Mouse (Mus musculus): ENCODE data around the gene 4931406C07Rik. TPM values are rescaled to one million over a fixed set of nuclear protein-coding genes. Genes with fewer than 3 reads are reported as not detected.

4931406C07Rik gene
- total RNA-seq, 2 experiments from 2014 or later, result 1.5 to 2.1 TPM

DNA sequence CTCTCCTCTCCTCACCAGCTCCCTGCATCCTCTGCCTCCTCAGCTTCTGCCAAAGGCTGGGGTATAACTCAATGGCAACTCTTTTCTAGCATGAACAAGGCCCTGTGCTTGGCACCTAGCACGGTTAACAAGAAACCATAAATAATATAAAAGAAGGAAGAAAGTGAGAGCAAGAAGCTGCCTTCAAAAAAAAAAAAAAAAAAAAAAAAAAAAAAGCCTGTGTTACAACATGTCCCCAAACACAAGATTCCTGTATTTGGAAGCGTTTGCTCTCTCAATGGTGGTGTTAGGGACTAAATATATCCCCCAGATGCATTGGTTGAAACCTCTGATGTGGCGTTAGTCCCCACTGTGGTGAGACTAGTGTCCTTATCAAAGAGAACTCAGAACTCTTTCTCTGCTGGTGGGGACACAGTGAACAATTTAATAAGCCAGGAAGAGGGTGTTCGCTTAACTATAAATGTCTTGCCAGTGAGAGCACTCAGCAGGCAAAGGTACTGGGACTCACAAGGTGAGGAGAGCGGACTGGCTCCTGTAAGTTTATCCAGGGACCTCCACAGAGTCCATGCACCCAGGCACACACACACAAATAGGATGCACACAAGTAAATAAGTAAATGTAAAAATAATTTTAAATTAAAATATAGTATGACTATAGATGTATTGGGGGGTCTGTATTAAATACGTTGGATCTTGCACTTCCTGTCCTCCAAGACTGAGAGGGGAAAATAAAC, 65.2 kb downstream of the 4931406C07Rik start:
- no peak for ATAC-seq (replicated peaks; ENCODE audit: low FRiP score, poor library complexity, severe bottlenecking)

DNA sequence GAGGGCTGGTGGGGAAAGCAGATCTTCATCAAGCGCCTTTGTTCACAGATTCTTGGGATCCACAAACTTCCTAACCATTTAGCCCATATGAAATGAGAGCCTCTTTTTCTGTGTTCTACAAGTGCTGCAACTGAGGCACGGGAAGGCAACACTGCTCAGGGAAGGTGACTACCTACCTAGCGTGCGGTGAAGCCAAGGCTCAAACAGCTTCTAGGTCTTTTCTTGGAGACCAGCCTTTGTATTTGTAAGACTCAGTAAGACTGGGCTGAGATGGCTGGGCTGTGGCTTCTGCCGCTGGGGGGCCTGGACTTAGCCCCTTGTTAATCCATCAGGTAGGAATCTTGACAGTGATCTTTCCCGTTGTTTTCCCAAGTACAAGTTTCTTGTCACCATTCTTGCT, 66.2 kb downstream of the 4931406C07Rik start:
- ATAC-seq (replicated peaks; ENCODE audit: low FRiP score, poor library complexity, severe bottlenecking), result no peak

DNA sequence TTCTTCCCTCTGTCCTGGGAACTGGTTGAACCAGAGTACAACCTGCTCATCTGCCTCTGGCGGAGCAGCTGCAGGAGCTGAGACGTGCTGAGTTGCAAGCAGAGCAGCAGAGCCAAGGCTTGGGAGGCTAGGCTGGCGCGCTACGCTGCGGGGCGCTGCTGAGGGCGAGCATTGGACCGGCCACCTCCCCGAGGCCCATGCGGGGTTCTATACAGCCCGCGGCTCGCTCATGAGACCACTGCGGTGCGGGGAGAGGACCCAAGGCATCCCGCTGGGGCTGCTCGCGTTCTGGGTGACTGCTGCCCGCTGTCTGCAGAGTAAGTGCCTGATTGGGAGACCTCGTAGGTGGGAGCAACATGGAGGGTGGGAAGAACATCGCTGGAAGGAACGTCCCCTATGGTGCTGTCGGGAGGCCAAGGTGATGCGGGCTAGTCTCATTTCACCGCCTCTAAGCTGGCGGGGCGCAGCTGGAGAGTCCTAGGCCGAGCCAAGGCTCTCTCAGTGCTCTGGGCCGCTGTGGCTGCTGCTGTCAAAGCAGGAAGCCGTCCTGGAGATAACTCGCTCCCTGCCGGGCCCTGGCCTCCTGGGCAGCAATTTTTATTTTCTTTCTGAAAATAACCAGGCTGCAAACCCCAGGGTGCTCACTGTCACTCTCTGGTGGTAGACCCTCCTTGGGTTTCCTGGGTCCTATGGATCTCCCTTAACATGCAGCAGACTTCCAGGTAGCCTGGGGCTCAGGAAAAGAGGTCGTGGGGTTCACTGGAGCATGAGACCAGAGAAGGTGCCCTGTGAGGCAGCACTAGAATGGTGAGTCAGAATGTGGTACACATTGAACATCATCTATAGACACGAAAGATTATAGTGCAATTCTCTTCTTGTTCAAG, 67.0 kb downstream of the 4931406C07Rik start, which contains the start of gene Vstm5:
Vstm5 (plus strand) TSS at position 4 of the 884 bp plus-strand sequence.
- ATAC-seq (replicated peaks; ENCODE audit: low FRiP score, poor library complexity, severe bottlenecking), result no peak

DNA sequence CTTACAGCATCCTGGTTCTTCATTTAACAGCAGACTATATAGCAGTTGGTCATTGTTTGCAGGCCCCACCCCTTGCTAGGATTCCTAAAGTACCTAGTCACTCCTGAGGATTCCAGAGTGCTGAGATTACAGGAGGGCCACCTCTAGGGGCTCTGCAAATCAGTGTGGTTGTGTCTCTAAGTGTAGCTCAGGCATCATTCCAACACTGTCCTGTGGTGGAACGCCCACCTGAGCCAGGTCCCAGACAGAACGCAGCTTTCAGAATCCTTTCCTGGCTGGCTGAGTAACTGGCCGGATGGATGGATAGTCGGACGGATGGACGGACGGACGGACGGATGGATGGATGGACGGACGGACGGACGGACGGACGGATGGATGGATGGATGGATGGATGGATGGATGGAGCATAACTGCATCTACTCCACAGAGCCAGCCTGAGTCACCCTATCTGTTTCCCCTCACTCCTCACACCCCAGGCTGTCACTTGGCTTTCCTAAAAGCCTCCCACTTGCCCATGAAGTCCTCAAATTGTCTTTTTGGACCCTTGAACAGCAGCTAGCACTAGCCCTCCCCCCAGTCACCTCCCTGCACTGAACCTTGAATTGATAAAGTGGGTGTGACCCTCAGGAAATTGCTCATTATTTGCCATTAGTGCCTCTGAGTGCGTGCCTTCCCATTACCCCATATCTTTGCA, 67.8 kb downstream of the 4931406C07Rik start:
- ATAC-seq (replicated peaks; ENCODE audit: low FRiP score, poor library complexity, severe bottlenecking), result no peak

DNA sequence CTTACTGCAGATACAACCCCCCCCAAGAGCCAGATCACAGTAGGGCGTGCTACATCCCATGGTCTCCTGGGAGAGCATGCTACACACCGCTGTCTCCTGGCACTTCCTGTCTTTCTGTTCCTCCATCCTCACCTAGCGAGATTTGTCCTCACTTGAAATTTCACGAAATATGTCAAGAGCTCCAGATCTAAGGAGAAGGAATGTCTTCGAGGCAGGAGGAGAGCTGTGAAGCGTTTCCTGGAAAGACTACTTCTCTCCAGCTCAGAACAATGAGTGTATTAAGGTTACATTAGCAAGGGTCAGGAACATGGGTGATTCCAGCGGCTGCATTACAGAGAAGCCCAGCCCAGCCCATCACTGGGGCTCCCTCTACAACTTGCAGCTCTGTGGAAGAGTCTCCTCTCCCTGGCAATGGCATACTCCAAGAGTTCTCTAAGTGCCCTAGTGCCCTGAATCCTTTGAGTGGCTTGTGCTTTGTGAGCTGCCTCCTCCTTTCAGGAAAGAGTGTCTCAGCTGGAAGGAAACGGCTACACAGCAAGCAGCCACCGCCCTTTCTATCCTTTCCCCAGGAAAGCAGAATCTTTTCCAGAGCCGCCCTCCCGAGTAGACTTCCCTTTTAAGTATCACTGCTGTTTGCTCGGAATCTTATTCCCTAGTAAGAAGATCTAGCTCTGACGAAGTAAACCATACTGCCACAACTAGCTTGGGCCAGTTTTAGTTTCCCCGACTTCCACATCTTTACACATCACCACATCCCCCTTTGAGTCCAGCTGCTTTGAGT, 68.5 kb downstream of the 4931406C07Rik start:
- ATAC-seq (replicated peaks; ENCODE audit: low FRiP score, poor library complexity, severe bottlenecking), result no peak

DNA sequence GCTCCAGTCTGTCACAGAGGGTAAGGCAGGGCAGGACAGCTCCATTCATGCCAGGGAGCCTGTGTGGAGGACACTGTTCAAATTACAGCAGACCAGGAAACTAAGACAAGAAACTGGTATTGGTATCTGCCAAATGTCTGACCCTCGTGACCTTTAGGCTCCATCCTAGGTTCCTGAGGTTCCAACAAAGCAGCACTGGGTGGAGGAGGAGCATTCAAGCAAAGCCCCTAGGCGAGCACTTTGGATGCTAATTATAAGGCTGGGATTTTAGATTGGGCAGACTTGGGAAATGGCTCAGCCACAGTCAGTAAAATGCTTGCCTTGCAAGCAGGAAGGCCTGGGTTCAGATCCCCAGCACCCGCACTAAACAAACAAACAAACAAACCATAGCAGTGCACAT, 70.3 kb downstream of the 4931406C07Rik start:
- no peak for ATAC-seq (replicated peaks; ENCODE audit: low FRiP score, poor library complexity, severe bottlenecking)

DNA sequence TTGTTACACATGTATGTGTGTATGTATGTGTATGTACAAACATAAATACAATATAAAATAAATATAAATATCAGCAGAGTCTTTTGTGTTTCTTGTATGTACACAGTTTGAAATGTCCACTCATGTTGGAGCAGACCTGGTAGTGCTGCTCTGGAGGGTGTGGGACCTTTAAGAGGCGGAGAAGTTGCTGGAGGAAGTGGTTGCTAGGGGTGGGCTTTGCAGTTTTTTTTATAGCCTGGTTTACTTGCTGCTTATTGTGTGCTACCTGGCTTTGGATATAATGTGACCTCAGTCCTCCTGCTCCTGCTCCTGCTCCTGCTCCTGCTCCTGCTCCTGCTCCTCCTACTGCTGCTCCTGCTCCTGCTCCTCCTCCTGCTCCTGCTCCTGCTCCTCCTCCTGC, 72.6 kb downstream of the 4931406C07Rik start:
- ATAC-seq (replicated peaks; ENCODE audit: low FRiP score, poor library complexity, severe bottlenecking), result no peak

Other genes starting within 250 kb of the 4931406C07Rik start
- not detected in 2 replicates for gene Hephl1, start 194.3 kb downstream of the 4931406C07Rik start, total RNA-seq (2015; ENCODE audit: low replicate concordance)
- not detected in 2 replicates for gene Hephl1, start 194.3 kb downstream of the 4931406C07Rik start, total RNA-seq (2017; ENCODE audit: low replicate concordance)
- not detected in 2 replicates for gene Vstm5, start 67.4 kb downstream of the 4931406C07Rik start, total RNA-seq (2015; ENCODE audit: low replicate concordance)
- not detected in 2 replicates for gene Vstm5, start 67.4 kb downstream of the 4931406C07Rik start, total RNA-seq (2017; ENCODE audit: low replicate concordance)
- gene Med17, start 26.5 kb downstream of the 4931406C07Rik start, total RNA-seq (2015; ENCODE audit: low replicate concordance), result 12.6 and 14.4 TPM in 2 replicates
- 12.9 and 16.0 TPM in 2 replicates for gene Med17, start 26.5 kb downstream of the 4931406C07Rik start, total RNA-seq (2017; ENCODE audit: low replicate concordance)
- gene Taf1d, start 234 bp downstream of the 4931406C07Rik start, total RNA-seq (2015; ENCODE audit: low replicate concordance), result 113 and 124 TPM in 2 replicates
- 307 and 435 TPM in 2 replicates for gene Taf1d, start 234 bp downstream of the 4931406C07Rik start, total RNA-seq (2017; ENCODE audit: low replicate concordance)
- 159 and 231 TPM in 2 replicates for gene Cep295, start 51.3 kb upstream of the 4931406C07Rik start, total RNA-seq (2015; ENCODE audit: low replicate concordance)
- gene Cep295, start 51.3 kb upstream of the 4931406C07Rik start, total RNA-seq (2017; ENCODE audit: low replicate concordance), result 203 and 210 TPM in 2 replicates
- gene Smco4, start 187.0 kb upstream of the 4931406C07Rik start, total RNA-seq (2015; ENCODE audit: low replicate concordance), result 3.6 and 9.6 TPM in 2 replicates
- 0.23 and 0.39 TPM in 2 replicates for gene Smco4, start 187.0 kb upstream of the 4931406C07Rik start, total RNA-seq (2017; ENCODE audit: low replicate concordance)

Data from erythroid progenitor cell, adult 5-6 weeks (primary cell).